Mouse (Mus musculus) heart, adult 2 months (tissue): ENCODE results near the gene Lgr5.

Experiments
- CTCF ChIP-seq: fragments of 200-600 bp; IDR thresholded peaks from 2 replicates; pipeline ENCODE4 v1.8.1; 2022; ENCODE audit warnings: antibody characterized with exemption, mild to moderate bottlenecking, moderate library complexity
- POLR2A ChIP-seq: fragments of 200-500 bp; IDR thresholded peaks from 2 replicates; pipeline ENCODE4 v1.6.1; 2011; ENCODE audit warnings: mild to moderate bottlenecking, low read depth, low read length, control low read depth; ENCODE audit not compliant: insufficient read depth

- no peak for TF ChIP-seq CTCF
- no peak for TF ChIP-seq POLR2A
Observed at GRCm38 (mm10) chr10:115414056-115414455, 173.5 kb downstream of the Lgr5 start.
